ENCODE assay signal across 8 mouse cellular contexts in genomic region chr5:37816907-37817657, GRCm38 (mm10). TPM values are rescaled to one million over a fixed set of nuclear protein-coding genes. Genes with fewer than 3 reads are reported as not detected.
A peak's percentile ranks its signal among the peaks of the same experiment; 100 is the strongest.
DNase-seq lines count a peak whose midpoint lies in the region; ATAC-seq lines count a peak whose summit lies in the region.

No protein-coding gene starts in this region.

- peak overlapping the region; percentile 94 for H3K27ac ChIP-seq in embryonic facial prominence, embryonic 13.5 days
- no peak overlapping the region for H3K27ac ChIP-seq in heart, embryonic 14.5 days (replicated peaks in 1 of 2; ENCODE audit: control insufficient read depth in 1 of 2, insufficient read depth in 1 of 2, low read depth in 2 of 2, low read length in 2 of 2)
- peak overlapping the region; percentile 65 for H3K27ac ChIP-seq in limb, embryonic 12.5 days
- no peak overlapping the region for H3K27ac ChIP-seq in neural tube, embryonic 14.5 days (ENCODE audit: low read depth, low read length)

- DNase-seq in ovary, postnatal 14 days (ENCODE audit: low spot score): peak; percentile 53
- DNase-seq in ovary, postnatal 10 days (ENCODE audit: low spot score): no peak
- no peak for DNase-seq in layer of hippocampus, adult 18-20 months (ENCODE audit: low spot score in 2 of 2)
- no peak for DNase-seq in spleen, adult 18-20 months

- H3K4me3 ChIP-seq in embryonic facial prominence, embryonic 13.5 days: peak overlapping the region; percentile 92
- peak overlapping the region; percentile 10 to 23; a peak in 2 of 4 replicates for H3K4me3 ChIP-seq in heart, embryonic 14.5 days (ENCODE audit: control insufficient read depth in 1 of 2, insufficient read depth in 1 of 2, low read depth in 1 of 2, low read length in 2 of 2)
- peak overlapping the region; percentile 33 for H3K4me3 ChIP-seq in limb, embryonic 12.5 days (replicated peaks)
- no peak overlapping the region for H3K4me3 ChIP-seq in neural tube, embryonic 14.5 days (ENCODE audit: low read depth, low read length)

- peak overlapping the region; percentile 75 for H3K4me2 ChIP-seq in embryonic facial prominence, embryonic 13.5 days
- peak overlapping the region; percentile 46 for H3K4me2 ChIP-seq in heart, embryonic 14.5 days (ENCODE audit: low read length)
- peak overlapping the region; percentile 55 for H3K4me2 ChIP-seq in limb, embryonic 12.5 days
- no peak overlapping the region for H3K4me2 ChIP-seq in neural tube, embryonic 14.5 days (ENCODE audit: low read depth, low read length)

- H3K27me3 ChIP-seq in embryonic facial prominence, embryonic 13.5 days: peaks cover 69% of the 10 kb centered on the region
- peaks cover 85% of the 10 kb centered on the region for H3K27me3 ChIP-seq in heart, embryonic 14.5 days (ENCODE audit: control insufficient read depth, insufficient read depth, low read length)
- peaks cover 93% of the 10 kb centered on the region for H3K27me3 ChIP-seq in limb, embryonic 12.5 days
- peaks cover 50% of the 10 kb centered on the region for H3K27me3 ChIP-seq in neural tube, embryonic 14.5 days (ENCODE audit: control insufficient read depth, insufficient read depth, low read length)

- peaks cover 54% of the 10 kb centered on the region for H3K4me1 ChIP-seq in embryonic facial prominence, embryonic 13.5 days
- H3K4me1 ChIP-seq in heart, embryonic 14.5 days (ENCODE audit: control insufficient read depth in 2 of 2, insufficient read depth in 2 of 2, low read length in 2 of 2): peaks cover 3 to 15% of the 10 kb centered on the region in 2 experiments; a peak in 2 of 4 replicates
- H3K4me1 ChIP-seq in limb, embryonic 12.5 days (replicated peaks): peaks cover 48% of the 10 kb centered on the region
- H3K4me1 ChIP-seq in neural tube, embryonic 14.5 days (ENCODE audit: control insufficient read depth, insufficient read depth, low read length): no peaks in the 10 kb centered on the region

- ATAC-seq in embryonic facial prominence, embryonic 13.5 days (ENCODE audit: insufficient number of reproducible peaks, insufficient read depth, low FRiP score, low TSS enrichment, low read depth): peak; percentile 71; the same call in 1 of the 2 replicates
- ATAC-seq in heart, embryonic 14.5 days (ENCODE audit: insufficient number of reproducible peaks, insufficient read depth, low FRiP score, low read depth): no peak
- ATAC-seq in limb, embryonic 12.5 days (ENCODE audit: insufficient number of reproducible peaks, insufficient read depth, low FRiP score, low TSS enrichment, low read depth): peak; percentile 48; the same call in 1 of the 2 replicates
- ATAC-seq in neural tube, embryonic 14.5 days (ENCODE audit: low read depth): peak; percentile 39; the same call in 1 of the 2 replicates

- peak overlapping the region; percentile 80 for H3K9ac ChIP-seq in embryonic facial prominence, embryonic 13.5 days
- H3K9ac ChIP-seq in heart, embryonic 14.5 days (ENCODE audit: low read length): no peak overlapping the region
- H3K9ac ChIP-seq in limb, embryonic 12.5 days (replicated peaks): peak overlapping the region; percentile 54
- no peak overlapping the region for H3K9ac ChIP-seq in neural tube, embryonic 14.5 days (replicated peaks; ENCODE audit: low read depth, low read length)

- WGBS in embryonic facial prominence, embryonic 13.5 days: 1% methylated on average over 46 of the region's 46 CpGs
- under 1% methylated on average over 43 of the region's 46 CpGs for WGBS in heart, embryonic 14.5 days
- under 1% methylated on average over 46 of the region's 46 CpGs for WGBS in limb, embryonic 12.5 days
- WGBS in neural tube, embryonic 14.5 days: 1% methylated on average over 46 of the region's 46 CpGs

- no peaks in the 10 kb centered on the region for H3K9me3 ChIP-seq in embryonic facial prominence, embryonic 13.5 days
- H3K9me3 ChIP-seq in heart, embryonic 14.5 days (ENCODE audit: control insufficient read depth, low read length): no peaks in the 10 kb centered on the region
- no peaks in the 10 kb centered on the region for H3K9me3 ChIP-seq in limb, embryonic 12.5 days
- no peaks in the 10 kb centered on the region for H3K9me3 ChIP-seq in neural tube, embryonic 14.5 days (ENCODE audit: control insufficient read depth, low read length)

- H3K36me3 ChIP-seq in embryonic facial prominence, embryonic 13.5 days: peaks cover 26% of the 10 kb centered on the region
- no peaks in the 10 kb centered on the region for H3K36me3 ChIP-seq in heart, embryonic 14.5 days (ENCODE audit: control insufficient read depth, insufficient read depth, low read length)
- no peaks in the 10 kb centered on the region for H3K36me3 ChIP-seq in limb, embryonic 12.5 days
- no peaks in the 10 kb centered on the region for H3K36me3 ChIP-seq in neural tube, embryonic 14.5 days (ENCODE audit: control insufficient read depth, insufficient read depth, low read length)

RNA-seq across cellular contexts. Expression of gene Msx1, which starts 7.3 kb away (rescaled TPM):
- 519 and 586 TPM in 2 replicates for polyA plus RNA-seq in embryonic facial prominence, embryonic 13.5 days (2015; fragmentation: Nextera tagmentation; extraction: Ambion mirVana)
- polyA plus RNA-seq in heart, embryonic 14.5 days (2014; fragmentation: Nextera tagmentation; extraction: Ambion mirVana): 8.3 and 8.7 TPM in 2 replicates
- 462 and 487 TPM in 2 replicates for polyA plus RNA-seq in limb, embryonic 12.5 days (2016; fragmentation: Nextera tagmentation; extraction: Ambion mirVana)
- 11.8 and 12.5 TPM in 2 replicates for polyA plus RNA-seq in neural tube, embryonic 14.5 days (2014; fragmentation: Nextera tagmentation; extraction: Ambion mirVana)
- total RNA-seq in layer of hippocampus, adult 18-20 months (2021): 1 to 10 TPM; 4.9 to 6.3 TPM

Comparison
In these comparisons a context has a peak if more than half of its experiments do, and no peak if none do; other contexts are left out.
1. H3K27ac ChIP-seq: peak in embryonic facial prominence, embryonic 13.5 days (single experiment) and limb, embryonic 12.5 days (single experiment); none in heart, embryonic 14.5 days (0 of 2) and neural tube, embryonic 14.5 days (single experiment).
2. H3K9ac ChIP-seq: peak in embryonic facial prominence, embryonic 13.5 days (single experiment) and limb, embryonic 12.5 days (single experiment); none in heart, embryonic 14.5 days (single experiment) and neural tube, embryonic 14.5 days (single experiment).
3. RNA of gene Msx1, which starts 7.3 kb away (polyA plus RNA-seq): 519 to 586 TPM in embryonic facial prominence, embryonic 13.5 days and 462 to 487 TPM in limb, embryonic 12.5 days; 11.8 to 12.5 TPM in neural tube, embryonic 14.5 days and 8.3 to 8.7 TPM in heart, embryonic 14.5 days; every median in the first group is over 10 times any median in the second.